ENCODE assay signal across 16 mouse cellular contexts in genomic region chr4:120018426-120018825, GRCm38 (mm10). TPM values are rescaled to one million over a fixed set of nuclear protein-coding genes. Genes with fewer than 3 reads are reported as not detected.
DNase-seq lines count a peak whose midpoint lies in the region; ATAC-seq lines count a peak whose summit lies in the region.
"Had no signal": no experiment of that assay in that cellular context is flagged by ENCODE, and none has a peak within 500 bp of the region (broad histone marks: within the 10 kb centered on the region; RNA-seq: fewer than 3 reads in every experiment).

No protein-coding gene starts in this region.

- no peak for ATAC-seq in cerebellum, adult (ENCODE audit: insufficient number of reproducible peaks, low FRiP score, low TSS enrichment)
- ATAC-seq: lung, postnatal 0 days had no signal

- DNase-seq in cerebellum, adult 11-12 months, result peak; percentile 34
- peak; percentile 53 for DNase-seq in kidney, postnatal 10 days
- DNase-seq in kidney, adult 8-10 months, result no peak
- DNase-seq in right cerebral cortex, adult 18-20 months, result peak; percentile 53
- DNase-seq in right cerebral cortex, postnatal 36 days (ENCODE audit: low spot score in 2 of 2), result no peak
- no peak for DNase-seq in gastrocnemius, postnatal 14 days
- DNase-seq in urinary bladder, adult 2 months (ENCODE audit: low spot score), result no peak
- DNase-seq: adrenal gland, postnatal 14 days; gastrocnemius, postnatal 36 days had no signal

- intact Hi-C loops in gastrocnemius, postnatal 14 days (cut with DNase I; ENCODE audit: low total_unique reads), result no loop called here

RNA-seq across cellular contexts. Expression of gene AL607142.1, which starts 46.4 kb away (rescaled TPM):
- not detected for total RNA-seq in gastrocnemius, postnatal 14 days (2021)
- polyA plus RNA-seq in urinary bladder, adult 2 months (2012; rRNA removed), result not detected in 2 replicates
- total RNA-seq: adrenal gland, postnatal 14 days; gastrocnemius, postnatal 36 days had no signal
- polyA plus RNA-seq: cortical plate, adult 2 months; heart, embryonic 13.5 days; limb, embryonic 15.5 days; lung, postnatal 0 days; neural tube, embryonic 15.5 days; spleen, adult 2 months had no signal

Comparison
In these comparisons a context has a peak if more than half of its experiments do, and no peak if none do; other contexts are left out.
1. DNase-seq: peak in cerebellum, adult 11-12 months (single experiment), kidney, postnatal 10 days (single experiment) and right cerebral cortex, adult 18-20 months (single experiment); none in kidney, adult 8-10 months (0 of 2), right cerebral cortex, postnatal 36 days (0 of 2), gastrocnemius, postnatal 14 days (single experiment) and urinary bladder, adult 2 months (single experiment).